Mouse (Mus musculus): ENCODE measurements around the gene Plin2.
"Not testable (repeated sequence)": the region's sequence is repeated elsewhere in the genome, so short reads cannot be mapped to it uniquely, and the experiment has no call there.

Gene Plin2

DNA sequence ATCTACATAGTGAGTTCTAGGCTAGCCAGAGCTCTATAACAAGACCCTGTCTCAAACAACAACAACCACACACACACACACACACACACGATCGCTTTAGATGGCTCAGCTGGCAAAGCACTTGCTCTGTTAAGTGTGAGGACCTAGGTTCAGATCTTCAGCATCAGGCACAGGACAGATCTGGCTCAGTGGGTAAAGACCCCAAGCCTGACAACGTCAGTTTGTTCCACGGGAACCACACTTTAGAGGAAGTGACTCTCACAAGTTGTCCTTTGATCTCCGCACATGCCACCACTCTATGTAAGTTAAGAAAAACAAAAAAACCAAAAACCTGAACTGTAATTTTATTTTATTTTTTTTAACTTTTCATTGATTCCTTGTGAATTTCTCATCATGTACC lies 13.4 kb upstream of the Plin2 start:
- DNase-seq (ENCODE audit: low spot score): no peak

DNA sequence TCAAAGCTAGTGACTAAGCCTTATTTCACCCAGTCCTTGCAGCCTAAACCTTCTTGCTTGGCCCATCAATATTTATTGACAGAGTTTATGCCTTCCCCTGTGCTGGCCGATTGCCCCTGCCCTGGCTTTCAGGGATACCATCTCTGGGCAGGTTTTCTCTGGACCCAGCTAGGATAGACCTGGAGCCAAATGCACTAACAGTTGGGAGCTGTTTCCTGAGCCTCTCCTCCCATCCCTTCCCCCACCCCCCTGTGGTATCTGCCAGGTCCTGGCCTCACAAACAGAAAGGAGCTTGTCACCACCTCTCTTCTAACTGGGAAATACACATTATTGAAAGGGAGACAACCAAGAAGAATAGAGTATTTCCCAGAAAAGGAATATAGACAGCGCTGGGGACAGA lies 12.0 kb upstream of the Plin2 start:
- no peak for DNase-seq (ENCODE audit: low spot score)

DNA sequence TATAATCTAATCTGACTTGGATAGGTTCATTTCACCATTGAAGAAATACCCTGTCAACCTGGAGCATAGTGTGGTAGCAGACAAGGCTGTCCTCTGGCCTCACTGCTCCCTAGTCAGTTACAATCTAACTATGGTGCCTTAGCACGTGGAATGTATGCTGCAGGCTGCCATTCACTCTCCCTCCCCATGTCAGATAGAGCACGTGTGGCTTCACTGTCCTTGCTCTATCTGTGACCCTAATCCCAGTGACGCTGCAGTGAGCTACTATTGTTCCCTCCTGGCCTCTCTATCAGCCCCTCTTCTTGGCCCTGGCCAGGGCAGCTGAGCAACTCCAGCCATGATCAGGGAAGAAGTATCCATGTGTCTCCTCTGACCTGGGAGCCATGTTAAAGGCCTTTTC lies 11.6 kb upstream of the Plin2 start:
- DNase-seq (ENCODE audit: low spot score): no peak

DNA sequence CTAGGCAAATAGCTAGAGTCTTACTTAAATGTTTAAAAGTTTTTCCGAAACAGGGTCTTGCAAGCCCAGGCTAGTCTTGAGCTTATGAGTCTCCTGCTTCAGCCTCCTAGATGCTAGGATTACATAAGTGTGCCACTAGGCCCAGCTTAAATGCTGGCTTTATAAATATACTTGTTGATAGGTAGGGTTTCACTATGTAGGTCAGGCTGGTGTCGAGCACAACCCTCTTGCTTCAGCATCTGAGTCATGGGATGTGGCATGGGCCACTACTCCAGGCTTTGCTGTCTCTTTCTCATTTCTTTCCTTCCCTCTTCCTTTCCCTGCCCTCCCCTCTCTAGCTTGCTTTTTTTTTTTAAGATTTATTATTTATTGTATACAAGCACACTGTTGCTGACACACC lies 9.8 kb upstream of the Plin2 start:
- no peak for DNase-seq (ENCODE audit: low spot score)

DNA sequence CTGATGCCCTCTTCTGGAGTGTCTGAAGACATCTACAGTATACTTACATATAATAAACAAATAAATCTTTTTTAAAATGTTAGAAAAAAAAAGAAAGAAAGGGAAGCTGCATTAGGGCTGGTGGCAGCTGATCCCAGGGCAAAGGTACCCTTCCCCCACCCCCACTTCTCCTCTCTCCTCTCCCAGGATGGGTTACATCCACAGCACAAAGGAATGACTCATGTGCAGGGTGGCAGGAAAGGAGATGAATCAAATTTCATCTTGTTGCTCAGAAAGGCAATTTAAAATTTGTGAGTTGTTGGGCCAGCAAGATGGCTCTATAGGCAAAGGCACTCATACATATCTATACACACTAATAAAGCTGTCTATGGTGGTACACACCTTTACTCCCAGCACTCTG lies 6.9 kb upstream of the Plin2 start:
- no peak for DNase-seq (ENCODE audit: low spot score)

DNA sequence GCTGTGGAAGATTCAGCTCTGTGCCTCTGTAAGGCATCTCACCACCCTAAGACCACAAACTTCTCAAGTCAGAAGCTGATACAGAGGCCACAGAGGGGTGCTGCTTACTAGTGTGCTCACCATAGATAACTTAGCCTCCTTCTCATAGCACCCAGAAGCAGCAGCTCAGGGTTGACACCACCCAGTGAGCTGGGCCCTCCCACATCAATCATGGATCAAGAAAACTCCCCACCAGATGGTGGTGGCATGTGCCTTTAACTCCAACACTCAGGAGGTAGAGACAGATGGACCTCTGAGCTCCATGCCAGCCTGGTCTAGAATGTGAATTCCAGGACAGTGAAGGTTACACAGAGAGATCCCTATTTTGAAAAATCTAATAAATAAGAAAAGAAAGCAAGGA lies 4.9 kb upstream of the Plin2 start:
- DNase-seq (ENCODE audit: low spot score): peak; percentile 31

DNA sequence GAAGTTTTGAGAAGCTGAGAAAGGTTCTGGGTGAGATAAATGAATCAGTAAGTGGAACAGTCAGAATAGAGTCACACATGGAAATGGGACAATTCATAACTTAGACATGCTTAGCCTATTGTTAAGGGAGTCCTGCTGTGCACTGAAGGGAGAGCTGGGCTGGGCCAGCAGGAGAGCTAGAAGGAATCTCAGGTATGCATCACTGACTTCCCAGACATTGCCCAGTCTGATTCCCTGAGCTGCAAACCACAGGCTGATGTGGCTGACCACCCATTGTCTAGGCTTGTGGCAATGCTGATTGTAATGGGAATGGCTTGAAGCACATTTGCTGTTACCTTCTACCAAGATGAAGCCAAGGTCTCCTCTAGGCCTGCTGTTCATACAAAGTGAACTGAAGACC lies 4.3 kb upstream of the Plin2 start:
- not testable (repeated sequence) for DNase-seq (ENCODE audit: low spot score)

DNA sequence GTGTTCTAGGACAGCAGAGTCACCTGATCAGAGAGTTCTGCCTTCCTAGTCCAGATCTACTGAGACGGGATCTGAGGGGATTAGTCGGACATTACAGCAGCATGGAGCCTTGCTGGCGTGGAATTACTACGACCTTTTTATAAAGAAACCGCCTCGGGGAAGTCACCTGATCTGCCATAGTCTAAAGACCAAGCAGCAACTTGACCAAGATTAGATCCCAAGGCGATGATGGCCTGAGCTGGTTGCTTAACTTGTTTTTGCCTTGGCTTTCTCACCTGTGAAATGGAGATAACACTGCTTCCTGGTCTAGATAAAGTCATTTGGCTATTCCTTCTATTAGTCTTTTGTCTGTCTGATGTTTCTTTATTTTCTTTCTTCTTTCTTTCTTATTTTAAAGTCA lies 2.6 kb upstream of the Plin2 start:
- DNase-seq (ENCODE audit: low spot score): peak; percentile 26

DNA sequence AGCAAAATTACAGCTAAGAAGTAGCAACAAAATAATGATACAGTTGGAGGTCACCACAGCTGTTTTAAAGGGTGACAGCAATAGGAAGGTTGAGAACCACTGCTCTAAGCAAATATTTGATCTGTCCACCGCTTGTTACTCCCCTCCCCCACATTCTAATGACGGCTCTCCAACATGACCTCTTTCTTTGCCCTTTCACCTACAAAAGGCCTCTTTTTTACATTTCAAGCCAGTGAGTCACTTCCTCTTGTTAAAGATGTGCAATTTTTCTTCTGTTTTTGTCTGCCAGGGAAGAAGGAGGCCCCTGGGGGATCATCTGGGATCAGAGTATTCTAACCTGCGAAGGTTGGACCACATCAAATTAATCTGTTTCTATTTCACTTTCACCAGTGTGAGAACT lies 1.9 kb upstream of the Plin2 start:
- no peak for DNase-seq (ENCODE audit: low spot score)

DNA sequence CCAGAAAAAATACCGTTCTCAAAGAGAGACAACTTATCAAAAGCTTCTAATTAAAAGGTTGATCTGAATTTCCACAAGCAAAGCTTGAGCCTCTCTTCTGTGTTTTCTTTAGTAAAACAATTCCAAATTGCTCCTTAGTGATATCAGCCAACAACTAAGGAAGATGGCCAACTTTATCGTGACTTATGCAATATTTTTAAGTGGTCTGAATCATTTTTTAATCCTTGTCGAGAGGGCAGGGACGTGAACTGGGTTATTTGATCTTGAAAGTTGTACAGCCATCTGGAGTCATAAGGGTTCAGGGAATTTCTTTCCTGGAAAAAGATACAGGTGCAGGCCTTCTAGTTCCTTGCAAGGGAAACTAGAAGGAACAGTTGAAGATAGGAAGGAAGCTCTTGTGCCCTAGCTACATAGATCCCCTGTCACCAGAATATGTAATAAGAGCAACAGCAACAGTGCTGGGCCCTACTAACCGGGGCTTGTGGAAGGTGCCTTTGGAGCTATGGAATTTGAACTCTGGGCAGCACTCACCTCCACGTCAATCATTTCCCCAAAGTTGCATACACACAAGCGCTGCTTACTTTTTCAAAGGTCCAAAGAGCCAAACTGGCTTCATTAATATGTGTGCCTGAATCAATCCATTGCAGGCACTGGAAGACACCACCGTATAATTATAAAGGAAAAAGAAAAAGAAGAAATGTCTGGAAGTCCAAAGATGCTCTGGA lies 884 bp upstream of the Plin2 start:
- DNase-seq (ENCODE audit: low spot score): no peak

DNA sequence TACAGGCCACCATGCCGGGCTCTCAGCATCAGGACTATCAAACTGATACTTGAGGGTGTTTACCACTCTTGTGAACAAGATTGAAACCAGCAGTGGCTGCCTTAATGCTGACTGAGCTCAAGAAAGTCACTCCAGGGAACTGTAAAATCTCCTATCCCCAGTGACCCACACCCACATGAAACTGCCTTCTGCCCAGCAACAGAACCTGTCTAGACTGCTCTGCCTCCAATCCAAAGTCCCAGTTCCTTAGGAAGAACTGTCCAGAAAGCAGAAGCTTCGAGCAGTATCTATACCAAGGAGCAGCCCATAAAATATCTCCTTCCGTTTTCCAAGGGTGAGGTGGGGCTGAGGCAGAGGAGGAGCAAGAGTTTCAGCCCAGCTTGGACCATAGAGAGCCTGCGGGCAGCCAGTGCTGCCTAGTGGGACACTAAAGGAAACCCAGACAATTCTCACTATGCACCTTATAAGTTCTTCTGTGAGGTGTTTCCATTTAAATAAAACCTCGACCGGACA lies 563 bp downstream of the Plin2 start:
- DNase-seq (ENCODE audit: low spot score): not testable (repeated sequence)

DNA sequence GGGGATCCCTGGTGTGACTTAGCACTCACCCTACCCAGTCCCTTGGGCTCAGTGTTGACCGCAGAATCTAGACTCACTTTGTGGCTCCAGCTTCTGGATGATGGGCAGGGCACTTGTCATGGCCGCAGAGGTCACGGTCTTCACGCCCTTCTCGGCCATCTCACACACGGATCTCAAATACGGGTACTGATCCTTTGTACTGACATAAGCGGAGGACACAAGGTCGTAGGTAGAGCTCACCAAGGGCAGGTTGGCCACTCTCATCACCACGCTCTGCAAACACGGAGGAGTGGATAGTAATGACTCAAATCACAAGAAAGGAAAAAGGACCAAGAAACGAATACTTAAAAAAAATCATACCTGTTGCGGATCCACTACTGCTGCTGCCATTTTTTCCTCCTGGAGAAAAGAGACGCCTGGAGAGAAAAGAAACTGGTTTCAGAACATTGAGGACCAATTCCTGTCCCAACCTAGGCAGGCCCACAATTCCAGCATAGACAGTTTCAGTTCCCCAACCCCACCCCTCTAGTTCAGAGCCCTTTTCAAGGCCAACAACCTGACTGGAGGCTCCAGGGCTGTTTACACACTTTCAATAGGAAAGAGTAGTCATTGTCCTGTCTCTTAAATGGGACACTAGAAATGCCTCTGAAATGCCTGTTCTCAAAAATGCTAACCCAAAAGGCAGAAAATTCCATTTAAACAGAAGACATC lies 1.4 kb downstream of the Plin2 start:
- no peak for DNase-seq (ENCODE audit: low spot score)

DNA sequence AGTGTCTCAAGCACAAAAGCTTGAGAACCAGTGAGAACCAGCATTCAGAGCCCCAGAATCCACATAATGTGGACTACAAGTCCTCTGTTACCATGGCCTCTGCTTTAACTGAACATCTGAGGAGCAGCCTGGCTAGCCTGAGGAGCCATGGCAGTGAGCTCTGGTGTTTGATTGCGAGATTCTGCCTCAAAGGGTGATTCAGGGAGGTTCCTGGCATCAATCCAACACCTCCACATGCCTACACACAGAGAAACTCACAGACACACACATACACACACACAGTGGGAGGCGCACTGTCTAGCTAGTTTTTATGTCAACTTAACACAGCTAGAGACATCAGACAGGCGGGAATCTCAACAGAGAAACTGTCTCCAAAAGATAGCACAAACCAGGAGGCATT lies 4.3 kb downstream of the Plin2 start:
- no peak for DNase-seq (ENCODE audit: low spot score)

DNA sequence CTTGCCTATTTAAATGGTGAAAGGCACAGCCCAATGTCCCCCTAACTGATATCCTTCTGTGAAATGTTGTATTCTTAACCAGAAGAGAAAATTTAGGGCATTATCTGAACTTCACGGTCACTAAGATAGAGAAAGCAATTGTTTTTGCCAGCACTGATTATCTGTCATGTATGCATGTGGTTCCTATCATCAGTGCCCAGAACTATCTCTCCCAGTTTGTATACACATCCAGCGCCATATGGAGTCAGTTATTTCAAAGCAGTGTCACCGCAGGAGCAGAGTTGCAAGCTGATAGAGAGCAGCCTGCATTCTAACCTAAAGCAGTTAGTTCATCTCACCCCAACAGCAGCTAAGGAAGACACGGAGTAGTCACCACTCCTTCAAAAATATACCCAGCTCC lies 5.9 kb downstream of the Plin2 start:
- DNase-seq (ENCODE audit: low spot score): peak; percentile 67

DNA sequence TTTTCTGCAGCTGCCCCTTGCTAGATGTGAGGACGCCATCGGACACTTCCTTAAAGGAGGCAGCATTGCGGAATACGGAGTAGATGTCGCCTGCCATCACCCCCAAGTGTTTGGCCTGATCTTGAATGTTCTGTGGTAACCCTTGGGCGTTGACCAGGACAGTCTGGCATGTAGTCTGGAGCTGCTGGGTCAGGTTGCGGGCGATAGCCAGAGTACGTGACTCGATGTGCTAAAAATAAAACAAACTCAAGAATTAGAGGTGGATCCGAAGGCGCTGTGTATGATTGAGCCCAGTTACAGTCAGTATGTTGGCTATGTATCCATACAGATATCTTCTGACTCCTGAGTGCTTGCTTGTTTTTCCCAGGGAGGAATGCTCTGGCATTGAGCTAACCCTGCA lies 12.7 kb downstream of the Plin2 start:
- DNase-seq (ENCODE audit: low spot score): no peak

DNA sequence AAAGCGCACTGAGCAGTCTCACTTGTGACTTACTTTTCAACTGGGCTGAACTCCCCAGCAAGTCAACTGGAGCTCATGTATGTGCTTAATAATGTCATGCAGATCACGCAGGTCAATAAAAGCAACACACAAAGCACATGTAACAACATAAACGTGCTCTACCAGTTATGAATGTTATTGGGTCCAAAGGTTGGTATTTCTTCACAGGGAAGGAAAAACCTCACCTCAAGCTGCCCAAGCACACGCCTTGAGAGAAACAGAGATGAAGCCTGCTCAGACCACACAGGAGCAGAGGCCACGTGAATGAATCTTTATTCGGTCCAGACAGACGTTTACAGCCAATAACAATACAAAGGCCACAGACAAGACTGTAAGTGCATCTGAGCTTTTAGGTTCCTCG lies 13.4 kb downstream of the Plin2 start:
- DNase-seq (ENCODE audit: low spot score): not testable (repeated sequence)

DNA sequence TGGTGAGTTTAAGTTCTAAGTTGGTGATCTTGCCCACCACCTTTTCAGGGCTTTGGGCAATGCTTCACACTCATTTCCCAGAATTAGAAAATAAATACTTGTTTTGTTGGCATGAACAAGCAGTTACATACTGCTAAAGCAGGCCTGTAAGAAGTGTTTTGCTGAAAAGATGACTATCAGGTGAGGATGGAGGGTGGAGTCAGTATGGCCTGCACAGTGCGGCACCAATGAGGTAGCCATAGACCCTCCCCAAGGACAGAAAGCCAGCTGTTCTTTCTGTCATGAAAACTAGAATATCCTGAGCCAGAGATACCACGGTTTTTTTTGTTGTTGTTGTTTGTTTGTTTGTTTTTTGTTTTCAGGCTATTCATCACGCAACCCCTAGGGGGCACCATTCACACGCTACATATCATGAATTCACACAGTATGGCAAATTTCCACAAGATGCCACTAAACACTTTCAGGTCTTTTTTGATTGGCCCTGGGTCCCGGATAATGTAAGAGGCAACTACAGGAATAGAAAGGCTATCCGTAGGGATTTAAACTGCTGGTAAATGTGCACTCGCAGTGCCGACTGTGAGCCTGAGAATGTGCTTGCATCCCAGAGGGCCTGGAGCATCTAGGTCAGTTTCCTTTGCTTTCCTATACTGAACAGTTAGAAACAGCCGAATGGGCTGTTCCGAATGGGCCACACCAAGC lies 18.0 kb downstream of the Plin2 start:
- no peak for DNase-seq (ENCODE audit: low spot score)

DNA sequence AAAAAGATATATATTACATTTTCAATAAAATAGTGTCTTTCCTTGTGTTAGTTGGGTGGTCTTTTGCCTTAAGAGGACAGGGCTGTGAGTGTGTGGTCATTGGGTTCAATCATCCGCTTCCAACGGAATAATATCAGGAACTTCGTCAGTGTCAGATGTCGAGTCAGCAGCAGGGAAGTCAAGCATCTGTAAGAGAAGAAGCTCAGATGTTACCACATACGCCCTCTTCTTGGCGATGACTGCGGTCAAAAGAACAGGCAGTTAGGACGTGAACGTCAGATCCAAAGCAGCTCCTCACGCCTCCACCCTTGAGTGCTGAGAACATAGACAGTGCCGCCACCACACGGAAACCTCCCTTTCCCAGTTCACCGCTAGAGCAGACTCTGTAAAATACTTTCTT lies 21.5 kb downstream of the Plin2 start:
- DNase-seq (ENCODE audit: low spot score): not testable (repeated sequence)

DNA sequence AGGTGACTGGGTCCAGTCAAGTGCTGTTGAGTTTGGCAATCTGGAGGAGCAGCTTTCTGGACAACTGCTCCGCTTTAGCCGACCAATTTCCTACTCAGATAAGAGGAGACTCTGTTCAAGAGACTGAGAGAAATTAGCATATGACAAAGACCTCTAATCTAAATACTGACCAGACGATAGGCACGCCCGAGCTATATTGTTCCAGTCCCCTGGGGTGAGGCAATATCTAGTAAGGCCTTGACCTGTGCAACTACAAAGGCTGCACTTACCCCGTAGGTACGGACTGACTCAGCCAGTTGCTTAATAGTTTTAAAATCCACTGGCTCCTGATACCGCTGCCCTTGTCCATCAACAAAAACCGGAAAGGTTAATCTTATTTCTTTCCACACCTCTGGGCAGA lies 32.3 kb downstream of the Plin2 start:
- not testable (repeated sequence) for DNase-seq (ENCODE audit: low spot score)

DNA sequence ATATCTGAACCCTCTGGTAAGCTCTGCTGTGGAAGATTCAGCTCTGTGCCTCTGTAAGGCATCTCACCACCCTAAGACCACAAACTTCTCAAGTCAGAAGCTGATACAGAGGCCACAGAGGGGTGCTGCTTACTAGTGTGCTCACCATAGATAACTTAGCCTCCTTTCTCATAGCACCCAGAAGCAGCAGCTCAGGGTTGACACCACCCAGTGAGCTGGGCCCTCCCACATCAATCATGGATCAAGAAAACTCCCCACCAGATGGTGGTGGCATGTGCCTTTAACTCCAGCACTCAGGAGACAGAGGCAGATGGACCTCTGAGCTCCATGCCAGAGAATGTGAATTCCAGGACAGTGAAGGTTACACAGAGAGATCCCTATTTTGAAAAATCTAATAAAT lies 35.0 kb downstream of the Plin2 start:
- DNase-seq (ENCODE audit: low spot score): not testable (repeated sequence)

DNA sequence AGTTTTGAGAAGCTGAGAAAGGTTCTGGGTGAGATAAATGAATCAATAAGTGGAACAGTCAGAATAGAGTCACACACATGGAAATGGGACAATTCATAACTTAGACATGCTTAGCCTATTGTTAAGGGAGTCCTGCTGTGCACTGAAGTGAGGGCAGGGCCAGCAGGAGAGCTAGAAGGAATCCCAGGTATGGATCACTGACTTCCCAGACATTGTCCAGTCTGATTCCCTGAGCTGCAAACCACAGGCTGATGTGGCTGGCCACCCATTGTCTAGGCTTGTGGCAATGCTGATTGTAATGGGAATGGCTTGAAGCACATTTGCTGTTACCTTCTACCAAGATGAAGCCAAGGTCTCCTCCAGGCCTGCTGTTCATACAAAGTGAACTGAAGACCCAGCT lies 35.5 kb downstream of the Plin2 start:
- not testable (repeated sequence) for DNase-seq (ENCODE audit: low spot score)

DNA sequence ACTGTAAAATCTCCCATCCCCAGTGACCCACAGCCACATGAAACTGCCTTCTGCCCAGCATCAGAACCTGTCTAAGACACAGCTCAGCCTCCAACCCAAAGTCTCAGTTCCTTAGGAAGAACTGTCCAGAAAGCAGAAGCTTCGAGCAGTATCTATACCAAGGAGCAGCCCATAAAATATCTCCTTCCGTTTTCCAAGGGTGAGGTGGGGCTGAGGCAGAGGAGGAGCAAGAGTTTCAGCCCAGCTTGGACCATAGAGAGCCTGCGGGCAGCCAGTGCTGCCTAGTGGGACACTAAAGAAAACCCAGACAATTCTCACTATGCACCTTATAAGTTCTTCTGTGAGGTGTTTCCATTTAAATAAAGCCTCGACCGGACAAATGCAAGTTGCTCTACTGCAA lies 37.3 kb downstream of the Plin2 start:
- not testable (repeated sequence) for DNase-seq (ENCODE audit: low spot score)

DNA sequence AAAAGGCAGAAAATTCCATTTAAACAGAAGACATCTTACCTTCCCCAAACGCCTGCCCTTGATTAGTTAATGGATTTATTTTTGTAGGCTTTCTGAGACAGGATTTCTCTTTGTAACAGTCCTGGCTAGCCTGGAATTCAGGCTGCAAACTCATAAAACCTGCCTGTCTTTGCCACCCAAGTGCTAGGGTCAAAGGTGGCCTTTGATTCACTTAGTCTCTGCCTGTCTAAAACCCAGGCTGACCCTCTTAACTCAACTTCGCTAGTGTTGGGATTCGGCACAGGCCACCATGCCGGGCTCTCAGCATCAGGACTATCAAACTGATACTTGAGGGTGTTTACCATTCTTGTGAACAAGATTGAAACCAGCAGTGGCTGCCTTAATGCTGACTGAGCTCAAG lies 38.0 kb downstream of the Plin2 start:
- DNase-seq (ENCODE audit: low spot score): no peak

All from c-Kit-positive CD71-positive TER-119-positive erythroid progenitor cells, embryonic 14.5 days (primary cell).